Mouse (Mus musculus): ENCODE measurements around the gene Cnrip1. TPM values are rescaled to one million over a fixed set of nuclear protein-coding genes. Genes with fewer than 3 reads are reported as not detected.
A peak's percentile ranks its signal among the peaks of the same experiment; 100 is the strongest.
"Not testable (repeated sequence)": the region's sequence is repeated elsewhere in the genome, so short reads cannot be mapped to it uniquely, and the experiment has no call there.

Cnrip1 gene
- polyA plus RNA-seq, 1 experiment: 2.7 TPM

- WGBS: 30% methylated on average over 7 of the region's 7 CpGs
- TF ChIP-seq CTCF (IDR thresholded peaks at IDR 0.05; ENCODE audit: extremely low read depth, insufficient read length, insufficient replicate concordance, low read depth, low read length) (no peak), POLR2A (IDR thresholded peaks at IDR 0.05; ENCODE audit: low read depth, low read length) (peak; percentile 64; the same call in 1 of the 2 replicates)
- Histone ChIP-seq H3K27me3 (ENCODE audit: control insufficient read depth, insufficient read depth, low read length) (no peaks in the 10 kb centered on the region), H3K4me1 (ENCODE audit: control insufficient read depth, insufficient read depth, insufficient read length, low read length) (no peaks in the 10 kb centered on the region), H3K27ac (ENCODE audit: insufficient read depth, low read depth, low read length) (peak overlapping the region; percentile 63), H3K4me3 (ENCODE audit: low read depth, low read length) (peak overlapping the region; percentile 50), H3K36me3 (ENCODE audit: control insufficient read depth, insufficient read depth, low read length) (no peaks in the 10 kb centered on the region)
Observed at GRCm38 (mm10) chr11:17008498-17008941, 42.9 kb upstream of the Cnrip1 start.

DNA sequence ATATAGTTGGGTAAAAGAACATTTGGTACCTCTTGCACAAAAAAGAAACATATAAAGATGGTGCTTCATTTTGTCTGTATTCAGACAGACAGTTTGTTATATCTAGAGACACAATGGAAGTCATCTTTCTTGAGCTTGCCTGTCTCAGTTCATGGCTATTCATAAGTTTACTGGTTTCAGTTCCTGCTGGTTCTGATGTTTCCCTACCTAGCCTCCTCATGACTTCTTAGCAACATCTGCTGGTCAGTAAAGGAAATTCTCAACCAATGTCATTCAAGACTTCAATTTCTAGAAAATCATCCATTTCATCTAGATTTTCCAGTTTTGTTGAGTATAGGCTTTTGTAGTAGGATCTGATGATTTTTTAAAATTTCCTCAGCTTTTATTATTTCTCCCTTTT lies 38.4 kb upstream of the Cnrip1 start:
- Histone ChIP-seq H3K4me3 (ENCODE audit: low read depth, low read length) (no peak overlapping the region), H3K36me3 (ENCODE audit: control insufficient read depth, insufficient read depth, low read length) (no peaks in the 10 kb centered on the region), H3K27ac (ENCODE audit: insufficient read depth, low read depth, low read length) (no peak overlapping the region), H3K27me3 (ENCODE audit: control insufficient read depth, insufficient read depth, low read length) (no peaks in the 10 kb centered on the region), H3K4me1 (ENCODE audit: control insufficient read depth, insufficient read depth, insufficient read length, low read length) (no peaks in the 10 kb centered on the region)
- TF ChIP-seq CTCF (IDR thresholded peaks at IDR 0.05; ENCODE audit: extremely low read depth, insufficient read length, insufficient replicate concordance, low read depth, low read length): no peak
- no peak for TF ChIP-seq POLR2A (IDR thresholded peaks at IDR 0.05; ENCODE audit: low read depth, low read length)

GRCm38 (mm10) chr11:17019328-17019727 lies 32.1 kb upstream of the Cnrip1 start:
- H3K4me3 ChIP-seq (ENCODE audit: low read depth, low read length): no peak overlapping the region
- no peak overlapping the region for H3K27ac ChIP-seq (ENCODE audit: insufficient read depth, low read depth, low read length)
- TF ChIP-seq CTCF (IDR thresholded peaks at IDR 0.05; ENCODE audit: extremely low read depth, insufficient read length, insufficient replicate concordance, low read depth, low read length) (no peak), POLR2A (IDR thresholded peaks at IDR 0.05; ENCODE audit: low read depth, low read length) (no peak)
- H3K4me1 ChIP-seq (ENCODE audit: control insufficient read depth, insufficient read depth, insufficient read length, low read length): no peaks in the 10 kb centered on the region
- no peaks in the 10 kb centered on the region for H3K27me3 ChIP-seq (ENCODE audit: control insufficient read depth, insufficient read depth, low read length)
- WGBS: 84% methylated on average over 7 of the region's 7 CpGs
- no peaks in the 10 kb centered on the region for H3K36me3 ChIP-seq (ENCODE audit: control insufficient read depth, insufficient read depth, low read length)

GRCm38 (mm10) chr11:17023206-17023605 lies 28.2 kb upstream of the Cnrip1 start:
- Histone ChIP-seq H3K36me3 (ENCODE audit: control insufficient read depth, insufficient read depth, low read length) (no peaks in the 10 kb centered on the region), H3K4me1 (ENCODE audit: control insufficient read depth, insufficient read depth, insufficient read length, low read length) (no peaks in the 10 kb centered on the region), H3K27me3 (ENCODE audit: control insufficient read depth, insufficient read depth, low read length) (no peaks in the 10 kb centered on the region), H3K4me3 (ENCODE audit: low read depth, low read length) (no peak overlapping the region), H3K27ac (ENCODE audit: insufficient read depth, low read depth, low read length) (no peak overlapping the region)
- no peak for TF ChIP-seq POLR2A (IDR thresholded peaks at IDR 0.05; ENCODE audit: low read depth, low read length)
- TF ChIP-seq CTCF (IDR thresholded peaks at IDR 0.05; ENCODE audit: extremely low read depth, insufficient read length, insufficient replicate concordance, low read depth, low read length): no peak
- WGBS: 74% methylated on average over 6 of the region's 6 CpGs

DNA sequence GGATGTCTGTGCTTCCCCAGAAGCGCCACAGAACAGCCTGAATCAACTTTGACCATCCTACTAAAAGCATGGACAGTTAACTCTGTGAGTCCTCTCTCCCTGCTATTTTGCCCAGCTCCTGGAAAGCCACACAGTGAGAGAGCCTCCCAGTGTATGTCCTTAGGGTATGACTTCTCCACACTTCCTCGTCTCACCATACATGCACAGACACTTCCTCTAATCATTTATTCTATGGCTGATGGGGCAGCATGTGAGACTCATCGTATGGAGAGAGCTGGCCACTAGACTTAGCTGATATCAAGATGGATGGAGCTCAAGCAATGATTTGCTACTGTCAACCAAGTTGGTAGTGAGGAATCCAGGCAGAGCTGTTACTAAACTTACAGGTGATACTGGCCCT lies 27.4 kb upstream of the Cnrip1 start:
- TF ChIP-seq CTCF (IDR thresholded peaks at IDR 0.05; ENCODE audit: extremely low read depth, insufficient read length, insufficient replicate concordance, low read depth, low read length): no peak
- no peak for TF ChIP-seq POLR2A (IDR thresholded peaks at IDR 0.05; ENCODE audit: low read depth, low read length)
- H3K27ac ChIP-seq (ENCODE audit: insufficient read depth, low read depth, low read length): no peak overlapping the region
- H3K27me3 ChIP-seq (ENCODE audit: control insufficient read depth, insufficient read depth, low read length): no peaks in the 10 kb centered on the region
- no peaks in the 10 kb centered on the region for H3K36me3 ChIP-seq (ENCODE audit: control insufficient read depth, insufficient read depth, low read length)
- WGBS: 75% methylated on average over 3 of the region's 3 CpGs
- H3K4me3 ChIP-seq (ENCODE audit: low read depth, low read length): no peak overlapping the region
- H3K4me1 ChIP-seq (ENCODE audit: control insufficient read depth, insufficient read depth, insufficient read length, low read length): no peaks in the 10 kb centered on the region

GRCm38 (mm10) chr11:17045806-17046205 lies 5.6 kb upstream of the Cnrip1 start:
- Histone ChIP-seq H3K4me3 (ENCODE audit: low read depth, low read length) (no peak overlapping the region), H3K27ac (ENCODE audit: insufficient read depth, low read depth, low read length) (no peak overlapping the region), H3K36me3 (ENCODE audit: control insufficient read depth, insufficient read depth, low read length) (no peaks in the 10 kb centered on the region), H3K4me1 (ENCODE audit: control insufficient read depth, insufficient read depth, insufficient read length, low read length) (no peaks in the 10 kb centered on the region), H3K27me3 (ENCODE audit: control insufficient read depth, insufficient read depth, low read length) (no peaks in the 10 kb centered on the region)
- TF ChIP-seq CTCF (IDR thresholded peaks at IDR 0.05; ENCODE audit: extremely low read depth, insufficient read length, insufficient replicate concordance, low read depth, low read length) (no peak), POLR2A (IDR thresholded peaks at IDR 0.05; ENCODE audit: low read depth, low read length) (no peak)
- 88% methylated on average over 2 of the region's 2 CpGs for WGBS

- WGBS: 27% methylated on average over 6 of the region's 6 CpGs
- Histone ChIP-seq H3K27me3 (ENCODE audit: control insufficient read depth, insufficient read depth, low read length) (0 out of 2 replicates have a peak, but pooled peaks cover 2% of the 10 kb centered on the region), H3K4me3 (ENCODE audit: low read depth, low read length) (peak overlapping the region; percentile 64), H3K36me3 (ENCODE audit: control insufficient read depth, insufficient read depth, low read length) (no peaks in the 10 kb centered on the region), H3K4me1 (ENCODE audit: control insufficient read depth, insufficient read depth, insufficient read length, low read length) (no peaks in the 10 kb centered on the region), H3K27ac (ENCODE audit: insufficient read depth, low read depth, low read length) (no peak overlapping the region)
- TF ChIP-seq POLR2A (IDR thresholded peaks at IDR 0.05; ENCODE audit: low read depth, low read length) (no peak), CTCF (IDR thresholded peaks at IDR 0.05; ENCODE audit: extremely low read depth, insufficient read length, insufficient replicate concordance, low read depth, low read length) (no peak)
Observed at GRCm38 (mm10) chr11:17052476-17053049, 1.2 kb downstream of the Cnrip1 start.

- not testable (repeated sequence) for H3K27me3 ChIP-seq (ENCODE audit: control insufficient read depth, insufficient read depth, low read length); H3K36me3 ChIP-seq (ENCODE audit: control insufficient read depth, insufficient read depth, low read length); H3K4me1 ChIP-seq (ENCODE audit: control insufficient read depth, insufficient read depth, insufficient read length, low read length); H3K4me3 ChIP-seq (ENCODE audit: low read depth, low read length); H3K27ac ChIP-seq (ENCODE audit: insufficient read depth, low read depth, low read length)
- 91% methylated on average over 2 of the region's 2 CpGs for WGBS
Observed at GRCm38 (mm10) chr11:17069360-17069759, 18.0 kb downstream of the Cnrip1 start.
